Mouse (Mus musculus) spleen, postnatal 36 days (tissue): ENCODE results near the gene Crtc2.
"Not testable (repeated sequence)": the region's sequence is repeated elsewhere in the genome, so short reads cannot be mapped to it uniquely, and the experiment has no call there.

Experiments
- DNase-seq, 2 experiments: peaks; one replicate each; pipeline ENCODE4 v3.0.0; 2022; ENCODE audit warnings: low spot score in 2 of 2, mixed read lengths in 1 of 2

The Crtc2 gene

GRCm38 (mm10) chr3:90266901-90267775 is 13.2 kb downstream of the Crtc2 start:
- peak; percentile 28 to 32 for DNase-seq

- no peak for DNase-seq
Measured at GRCm38 (mm10) chr3:90268190-90268589, 14.2 kb downstream of the Crtc2 start.

DNA sequence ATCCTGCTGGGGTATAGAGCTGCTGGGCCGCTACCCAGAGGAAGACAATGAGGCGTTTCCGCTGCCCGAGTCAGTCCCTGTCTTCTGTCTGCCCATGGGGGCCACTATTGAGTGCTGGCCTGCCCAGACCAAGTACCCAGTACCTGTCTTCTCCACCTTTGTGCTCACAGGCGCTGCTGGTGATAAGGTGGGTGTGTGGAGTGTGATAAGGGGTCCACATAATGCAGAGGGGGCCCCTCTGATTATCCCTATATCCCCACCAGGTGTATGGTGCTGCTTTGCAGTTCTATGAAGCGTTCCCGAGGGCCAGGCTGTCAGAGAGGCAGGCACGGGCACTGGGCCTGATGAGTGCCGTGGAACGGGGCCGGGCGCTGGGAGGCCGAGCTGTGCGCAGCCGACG is 15.0 kb downstream of the Crtc2 start:
- DNase-seq: no peak

DNA sequence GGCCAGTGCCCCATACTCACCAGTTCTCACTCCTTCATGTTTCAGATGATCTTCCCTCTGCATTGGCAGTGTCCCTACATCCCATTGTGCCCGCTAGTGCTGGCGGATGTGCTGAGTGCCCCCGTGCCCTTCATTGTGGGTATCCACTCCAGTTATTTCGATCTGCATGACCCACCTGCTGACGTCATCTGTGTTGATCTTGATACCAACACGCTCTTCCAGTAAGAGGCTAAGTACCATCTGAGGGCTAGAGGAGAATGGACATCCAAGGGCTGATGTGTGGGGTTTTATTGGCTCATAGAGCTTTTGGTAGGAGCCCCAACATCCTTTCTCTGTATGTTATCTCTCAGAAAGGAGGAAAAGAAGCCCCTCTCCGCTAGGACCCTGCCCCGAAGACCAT is 16.8 kb downstream of the Crtc2 start:
- DNase-seq: no peak

GRCm38 (mm10) chr3:90272170-90272569 is 18.2 kb downstream of the Crtc2 start:
- no peak for DNase-seq

DNA sequence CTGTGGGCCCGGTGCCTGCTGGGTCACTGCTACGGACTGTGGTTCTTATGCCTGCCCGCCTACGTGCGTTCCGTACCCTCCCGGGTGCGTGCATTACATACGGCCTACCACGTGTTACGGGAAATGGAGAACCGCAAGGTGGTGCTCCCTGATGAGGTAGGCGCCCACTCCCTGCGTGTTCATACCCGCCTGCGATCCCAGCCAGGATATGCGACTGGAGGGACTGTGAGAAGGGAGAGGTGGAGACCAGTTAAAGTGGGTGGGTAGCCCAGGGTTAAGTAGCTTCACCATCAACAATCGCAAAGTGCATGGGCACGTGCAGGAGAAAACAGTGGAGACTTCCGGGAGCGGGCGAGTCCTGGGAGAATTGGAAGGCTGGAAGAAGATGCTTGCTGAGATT is 19.9 kb downstream of the Crtc2 start:
- DNase-seq: no peak

DNA sequence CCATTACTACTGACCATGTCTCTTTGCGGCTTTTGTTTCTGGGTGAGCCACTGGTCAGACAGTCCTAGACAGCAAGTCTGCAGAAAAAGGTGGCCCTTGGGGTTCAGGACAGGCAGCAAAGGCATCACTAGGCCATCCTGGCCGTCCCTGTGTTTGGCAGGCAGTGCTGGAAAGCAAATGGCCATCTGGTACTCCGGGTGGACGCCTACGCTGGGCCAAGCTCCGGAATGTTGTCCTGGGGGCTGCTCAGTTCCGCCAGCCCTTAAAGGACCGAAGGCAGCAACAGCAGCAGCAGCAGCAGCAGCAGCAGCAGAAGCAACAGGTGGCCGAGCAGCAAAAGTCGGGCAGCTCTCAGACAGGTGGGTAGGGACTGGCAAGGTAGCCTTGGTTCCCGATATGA is 21.3 kb downstream of the Crtc2 start:
- DNase-seq: no peak

DNA sequence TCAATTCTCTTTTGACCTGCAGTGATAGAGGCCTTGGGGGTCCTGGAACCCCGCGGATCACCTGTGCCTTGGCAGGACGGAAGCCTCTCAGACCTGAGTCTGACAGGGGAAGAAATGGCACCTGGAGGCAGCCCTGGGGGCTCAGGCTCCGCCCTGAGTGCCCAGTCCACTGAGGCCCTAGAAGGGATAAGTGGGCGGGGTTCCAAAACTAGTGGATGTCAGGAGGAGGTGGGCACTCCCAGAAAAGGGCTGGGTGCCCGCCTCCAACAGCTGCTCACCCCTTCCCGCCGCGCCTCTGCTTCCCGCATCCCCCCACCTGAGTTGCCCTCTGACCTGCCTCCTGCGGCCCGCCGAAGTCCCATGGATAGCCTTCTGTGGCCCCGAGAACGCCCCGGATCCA is 22.9 kb downstream of the Crtc2 start:
- no peak for DNase-seq

DNA sequence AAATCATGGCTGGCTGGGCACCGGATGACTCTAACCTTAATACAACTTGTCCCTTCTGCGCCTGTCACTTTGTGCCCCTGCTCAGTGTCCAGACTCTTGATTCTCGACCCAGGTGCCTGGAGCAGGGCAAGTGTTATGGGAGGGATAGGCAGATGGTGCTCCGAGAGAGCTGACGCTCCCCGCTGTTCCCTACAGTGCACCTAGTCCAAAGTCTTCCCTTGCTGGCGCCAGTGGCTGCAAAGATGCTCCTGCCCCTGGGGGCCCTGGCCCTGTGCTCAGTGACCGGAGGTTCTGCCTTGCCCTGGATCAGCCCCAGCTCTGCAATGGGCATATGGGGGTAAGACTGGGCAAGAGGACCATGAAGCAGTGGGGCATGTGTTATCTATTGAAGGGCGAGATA is 23.8 kb downstream of the Crtc2 start:
- no peak for DNase-seq

DNA sequence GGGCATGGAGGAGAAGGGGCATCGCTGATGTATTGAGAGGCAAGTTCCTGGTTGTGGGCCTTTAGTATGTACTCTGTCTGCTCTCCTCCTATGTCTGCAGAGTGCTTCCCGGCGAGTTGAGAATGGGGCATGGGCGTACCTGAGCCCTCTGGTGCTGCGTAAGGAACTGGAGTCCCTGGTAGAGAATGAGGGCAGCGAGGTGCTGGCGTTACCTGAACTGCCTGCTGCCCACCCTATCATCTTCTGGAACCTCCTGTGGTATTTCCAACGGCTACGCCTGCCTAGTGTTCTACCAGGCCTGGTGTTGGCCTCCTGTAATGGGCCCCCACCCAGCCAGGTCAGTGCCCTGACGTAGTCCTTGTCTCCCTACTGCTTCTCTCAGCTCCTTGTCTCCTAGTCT is 24.2 kb downstream of the Crtc2 start:
- DNase-seq: no peak

DNA sequence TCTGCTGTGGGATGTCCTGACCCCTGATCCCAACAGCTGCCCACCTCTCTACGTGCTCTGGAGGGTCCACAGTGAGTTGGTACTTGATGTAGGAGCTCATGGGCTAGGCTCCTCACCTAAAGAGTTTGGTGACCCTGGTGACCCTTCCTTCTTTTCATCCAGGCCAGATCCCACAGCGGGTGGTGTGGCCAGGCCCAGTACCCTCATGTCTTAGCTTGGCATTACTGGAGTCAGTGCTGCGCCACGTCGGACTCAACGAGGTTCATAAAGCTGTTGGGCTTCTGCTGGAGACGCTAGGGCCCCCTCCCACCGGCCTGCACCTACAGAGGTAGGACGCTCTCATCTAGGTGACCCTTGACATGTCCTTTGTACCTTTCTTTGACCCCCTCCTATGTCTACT is 25.3 kb downstream of the Crtc2 start:
- no peak for DNase-seq

DNA sequence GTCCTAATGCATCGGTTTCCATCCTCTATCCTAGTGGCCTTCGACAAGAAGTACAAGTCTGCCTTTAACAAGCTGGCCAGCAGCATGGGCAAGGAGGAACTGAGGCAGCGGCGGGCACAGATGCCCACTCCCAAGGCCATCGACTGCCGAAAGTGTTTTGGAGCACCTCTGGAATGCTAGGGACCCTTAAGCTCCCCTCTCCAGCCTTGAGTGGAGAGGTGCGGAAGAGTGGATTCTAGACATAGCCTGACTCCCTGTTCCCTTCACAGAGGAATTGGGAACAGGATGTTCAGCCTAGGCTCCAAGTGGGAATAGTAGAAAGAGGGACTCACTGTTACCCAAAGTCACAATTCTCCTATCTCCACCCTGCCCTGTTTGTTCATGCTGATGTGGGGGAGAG is 25.8 kb downstream of the Crtc2 start:
- DNase-seq: no peak

- DNase-seq: no peak
Measured at GRCm38 (mm10) chr3:90280708-90281107, 26.7 kb downstream of the Crtc2 start.

DNA sequence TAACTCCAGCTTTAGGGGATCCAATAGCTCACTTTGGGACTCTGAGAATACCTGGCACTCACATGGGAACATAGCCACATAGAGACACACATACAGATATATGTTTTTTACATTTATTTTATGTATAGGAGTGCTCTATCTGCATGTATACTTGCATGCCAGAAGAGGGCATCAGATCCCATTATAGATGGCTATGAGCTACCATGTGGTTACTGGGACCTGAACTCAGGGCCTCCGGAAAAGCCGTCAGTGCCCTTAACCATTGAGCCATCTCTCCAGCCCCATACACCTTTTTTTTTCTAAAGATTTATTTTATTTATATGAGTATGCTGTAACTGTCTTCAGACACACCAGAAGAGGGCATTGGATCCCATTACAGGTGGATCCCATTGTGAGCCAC is 30.2 kb downstream of the Crtc2 start:
- no peak for DNase-seq

- not testable (repeated sequence) for DNase-seq
Measured at GRCm38 (mm10) chr3:90289403-90289802, 35.4 kb downstream of the Crtc2 start.

GRCm38 (mm10) chr3:90290602-90291001 is 36.6 kb downstream of the Crtc2 start:
- DNase-seq: no peak

DNA sequence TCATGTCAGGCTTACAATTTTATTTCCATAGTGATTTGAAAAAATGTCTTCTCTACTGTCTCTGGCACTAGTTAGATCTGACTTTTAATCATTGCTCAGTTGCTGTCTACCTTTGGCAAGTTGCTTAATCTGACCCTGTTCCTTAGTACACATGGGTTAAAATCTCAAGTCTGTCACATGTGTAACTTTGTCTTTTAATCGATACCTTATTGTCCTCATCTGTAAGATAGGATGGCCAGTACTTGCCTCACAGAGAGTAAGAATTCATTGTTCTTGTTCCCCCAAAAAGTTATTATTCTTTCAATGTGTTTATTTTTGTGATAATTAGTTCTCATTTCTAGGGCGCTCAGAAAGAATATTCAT is 38.0 kb downstream of the Crtc2 start:
- DNase-seq: no peak

GRCm38 (mm10) chr3:90292345-90293275 is 38.6 kb downstream of the Crtc2 start, which contains the start of gene Gatad2b:
TSS of gene Gatad2b (plus strand) at chr3:90293178.
- DNase-seq: peak; percentile 99

DNA sequence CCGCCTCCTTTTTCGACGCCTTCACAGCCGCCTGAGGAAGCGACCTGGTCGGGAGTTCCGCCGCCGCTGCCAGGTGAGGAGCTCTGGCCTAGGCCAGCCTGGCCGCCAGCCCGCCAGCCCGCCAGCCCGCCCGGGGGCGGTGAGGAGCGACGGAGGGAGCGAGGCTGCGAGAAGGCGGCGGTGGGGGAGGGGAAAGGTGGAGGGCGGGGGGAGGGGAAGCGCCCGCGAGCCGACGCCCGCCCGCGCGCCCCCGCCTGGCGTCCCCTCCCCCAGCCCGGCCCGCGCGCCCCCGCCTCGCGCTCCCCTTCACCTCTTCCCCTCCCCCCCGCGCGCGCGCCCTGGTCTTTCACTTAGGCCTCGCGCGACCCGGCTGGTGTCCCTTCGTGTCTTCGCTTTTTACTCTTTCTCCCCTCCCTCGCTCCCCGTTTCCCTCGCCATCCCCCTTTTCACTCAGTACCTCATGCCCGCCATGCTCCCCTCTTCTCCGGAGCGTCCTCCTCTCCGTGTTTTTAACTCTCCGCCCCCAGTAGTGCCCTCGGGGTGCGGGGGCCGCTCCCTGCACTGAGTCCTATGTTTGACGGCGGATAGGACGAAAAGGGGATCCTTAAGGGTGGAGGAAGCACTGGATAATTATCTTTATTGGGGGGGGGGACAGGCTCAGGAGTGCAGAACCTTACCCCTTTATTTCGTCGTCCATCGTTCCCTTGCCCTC is 39.5 kb downstream of the Crtc2 start:
- peak; percentile 51 to 65 for DNase-seq

- no peak for DNase-seq
Measured at GRCm38 (mm10) chr3:90294064-90294440, 40.1 kb downstream of the Crtc2 start.

DNA sequence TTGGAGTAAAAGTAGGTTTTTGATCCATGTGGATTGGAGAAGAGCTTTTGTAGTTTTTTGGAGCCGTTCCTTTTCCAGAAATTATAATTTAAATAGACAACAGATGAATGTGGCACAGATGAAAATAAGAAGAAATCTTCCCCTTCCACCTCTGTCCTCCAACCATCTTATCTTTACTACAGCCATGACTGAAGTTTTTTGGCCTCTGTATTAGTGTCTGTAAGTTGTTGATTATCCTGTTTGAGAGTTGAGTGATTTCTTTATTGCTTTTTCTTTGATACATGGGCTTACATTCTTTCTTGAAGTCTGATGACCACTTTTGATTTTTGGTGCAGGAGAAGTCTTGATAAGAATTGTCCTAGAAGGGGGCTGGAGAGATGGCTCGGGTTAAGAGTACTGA is 40.7 kb downstream of the Crtc2 start:
- no peak for DNase-seq

DNA sequence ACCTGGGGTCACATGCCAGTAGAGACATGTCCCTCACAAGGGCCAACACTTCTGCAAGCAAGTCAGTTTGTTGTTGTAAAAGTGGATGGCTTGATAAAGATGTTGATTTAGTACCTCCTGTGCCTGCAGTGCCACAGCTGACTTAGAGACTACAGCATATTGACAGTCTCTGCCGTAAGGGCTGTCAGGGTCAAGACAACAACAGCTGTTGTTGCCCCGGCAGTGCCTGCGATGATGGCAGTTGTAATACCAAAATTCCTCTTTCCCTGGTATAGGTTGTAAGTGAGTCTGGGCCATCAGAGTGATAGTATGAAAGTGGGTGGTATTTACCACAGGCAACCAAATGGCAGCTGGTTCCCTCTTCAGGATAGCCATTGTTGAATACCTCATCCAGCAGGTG is 51.8 kb downstream of the Crtc2 start:
- no peak for DNase-seq
